Mouse (Mus musculus): ENCODE data around the gene Tbrg1.

GRCm38 (mm10) chr9:37621290-37621689, 35.8 kb downstream of the Tbrg1 start:
- no peak for TF ChIP-seq CTCF (conservative IDR thresholded peaks at IDR 0.05; ENCODE audit: low read length)
- TF ChIP-seq NANOG (IDR thresholded peaks at IDR 0.05; ENCODE audit: borderline replicate concordance, low read length): no peak
